Mouse (Mus musculus): Measurements from ENCODE around the gene Rpl9-ps1. TPM values are rescaled to one million over a fixed set of nuclear protein-coding genes. Genes with fewer than 3 reads are reported as not detected.

Rpl9-ps1 gene
- not detected in 2 replicates for polyA plus RNA-seq (2016; fragmentation: Nextera tagmentation; extraction: Ambion mirVana)

DNA sequence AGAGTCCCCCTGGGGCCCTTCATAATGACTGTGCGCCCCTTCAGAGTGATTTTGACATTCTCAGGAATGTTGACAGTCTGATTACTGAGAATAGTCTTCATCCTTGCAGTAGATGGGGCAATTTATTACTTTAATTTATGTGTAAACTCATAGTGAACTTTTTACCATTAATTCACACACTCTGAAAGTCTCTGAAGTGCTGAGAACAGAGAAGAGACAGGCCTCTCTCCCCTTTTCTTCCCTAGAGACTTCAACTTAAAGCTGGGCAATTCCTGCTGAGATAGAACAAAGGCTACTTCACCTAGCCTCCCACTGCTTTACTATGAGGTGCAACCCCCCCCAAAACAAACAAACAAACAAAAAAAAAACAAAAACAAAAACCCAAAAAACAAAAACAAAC lies at the start of gene Rpl9-ps1:
Rpl9-ps1 (minus strand) TSS at position 101 of the 400 bp plus-strand sequence.
- H3K27ac ChIP-seq, result no peak within 1 kb of the TSS
- no peak for DNase-seq (ENCODE audit: low spot score)
- no peaks in the 10 kb centered on the region for H3K27me3 ChIP-seq (ENCODE audit: insufficient read depth, poor library complexity, severe bottlenecking)
- no peaks in the 10 kb centered on the region for H3K4me1 ChIP-seq (replicated peaks)
- H3K9me3 ChIP-seq, result no peaks in the 10 kb centered on the region; the same call in 1 of the 2 replicates
- WGBS, result 89% methylated on average over 1 of the region's 1 CpGs
- H3K36me3 ChIP-seq, result no peaks in the 10 kb centered on the region
- no peak within 1 kb of the TSS for H3K4me3 ChIP-seq

DNA sequence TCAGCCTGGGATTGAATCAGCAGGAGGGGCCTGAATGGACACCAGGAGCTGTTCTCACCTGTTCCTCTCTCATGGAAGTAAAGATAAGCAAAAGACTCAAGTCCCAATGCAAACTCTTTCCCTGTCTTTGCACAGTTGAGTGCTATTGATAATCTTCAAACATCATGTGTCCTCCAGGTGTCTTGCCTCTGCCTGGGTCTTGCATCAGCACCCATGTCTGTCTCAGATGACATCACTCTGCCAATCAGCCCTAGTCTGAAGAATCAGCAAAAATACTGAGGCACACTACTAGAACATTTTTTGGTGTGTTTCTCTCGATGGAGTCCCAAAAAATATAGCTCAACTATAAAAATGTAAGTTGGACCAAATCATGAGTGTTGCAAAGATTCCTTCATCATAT lies 46.6 kb upstream of the Rpl9-ps1 start:
- Histone ChIP-seq H3K27ac (no peak overlapping the region), H3K36me3 (no peaks in the 10 kb centered on the region), H3K9me3 (no peaks in the 10 kb centered on the region), H3K4me1 (replicated peaks) (no peaks in the 10 kb centered on the region), H3K4me3 (no peak overlapping the region), H3K27me3 (ENCODE audit: insufficient read depth, poor library complexity, severe bottlenecking) (no peaks in the 10 kb centered on the region)
- DNase-seq (ENCODE audit: low spot score), result no peak
- 63% methylated on average over 1 of the region's 1 CpGs for WGBS

DNA sequence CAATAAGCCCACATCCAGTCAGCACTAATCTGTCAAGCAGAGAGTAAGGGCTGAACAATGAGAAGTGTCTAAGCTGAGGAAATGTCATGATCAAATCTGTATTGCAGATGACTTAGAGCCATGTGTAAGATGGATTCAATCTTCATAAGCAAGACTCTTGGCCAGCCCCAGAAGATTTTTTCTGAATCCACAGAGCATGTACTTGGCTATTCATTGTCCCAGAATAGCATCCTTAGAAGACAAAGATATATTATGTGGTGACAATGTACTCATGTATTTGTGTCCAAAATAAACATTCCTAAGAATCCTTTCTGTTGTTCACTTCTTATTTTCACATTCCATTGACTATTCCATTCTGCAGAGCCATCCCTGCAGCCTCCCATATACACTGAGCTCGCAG lies 44.5 kb upstream of the Rpl9-ps1 start:
- WGBS, result 83% methylated on average over 1 of the region's 1 CpGs
- H3K4me3 ChIP-seq, result no peak overlapping the region
- H3K9me3 ChIP-seq, result no peaks in the 10 kb centered on the region
- no peaks in the 10 kb centered on the region for H3K4me1 ChIP-seq (replicated peaks)
- no peaks in the 10 kb centered on the region for H3K27me3 ChIP-seq (ENCODE audit: insufficient read depth, poor library complexity, severe bottlenecking)
- DNase-seq (ENCODE audit: low spot score), result no peak
- H3K27ac ChIP-seq, result no peak overlapping the region
- H3K36me3 ChIP-seq, result no peaks in the 10 kb centered on the region

DNA sequence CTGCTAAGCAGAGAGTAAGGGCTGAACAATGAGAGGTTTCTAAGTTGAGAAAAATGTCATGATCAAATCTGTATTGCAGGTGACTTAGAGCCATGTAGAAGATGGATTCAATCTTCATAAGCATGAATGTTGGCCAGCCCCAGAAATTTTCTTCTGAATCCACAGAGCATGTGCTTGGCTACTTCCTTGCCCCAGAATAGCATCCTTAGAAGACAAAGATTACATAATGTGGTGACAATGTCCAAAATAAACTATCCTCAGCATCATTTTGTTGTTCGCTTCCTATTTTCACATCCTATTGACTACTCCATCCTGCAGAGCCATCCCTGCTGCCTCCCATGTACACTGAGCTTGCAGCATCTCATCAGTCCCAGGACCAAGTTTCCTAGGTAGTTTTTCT lies 30.2 kb upstream of the Rpl9-ps1 start:
- no peak overlapping the region for H3K4me3 ChIP-seq
- 86% methylated on average over 1 of the region's 1 CpGs for WGBS

DNA sequence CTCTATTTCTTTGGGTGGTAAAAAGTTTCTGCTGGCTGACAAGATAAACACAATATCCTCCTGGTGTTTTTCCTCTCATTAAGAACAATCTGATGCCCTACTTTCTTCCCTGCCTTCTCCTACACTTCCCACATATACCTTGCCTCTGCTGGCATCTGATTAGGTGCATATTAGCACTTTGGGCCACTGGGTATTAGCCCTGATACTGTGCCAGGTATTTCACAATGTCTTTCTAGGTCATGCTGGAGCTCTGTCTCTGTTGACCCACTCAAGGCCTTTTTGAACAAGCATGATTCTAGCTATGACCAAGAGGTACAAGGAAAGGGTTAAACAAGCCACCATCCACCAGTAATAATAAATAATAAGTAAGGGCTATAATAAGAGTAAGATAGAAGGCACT lies 26.3 kb upstream of the Rpl9-ps1 start:
- Histone ChIP-seq H3K9me3 (no peaks in the 10 kb centered on the region), H3K27ac (no peak overlapping the region), H3K27me3 (ENCODE audit: insufficient read depth, poor library complexity, severe bottlenecking) (no peaks in the 10 kb centered on the region), H3K4me1 (replicated peaks) (no peaks in the 10 kb centered on the region), H3K4me3 (no peak overlapping the region), H3K36me3 (no peaks in the 10 kb centered on the region)
- DNase-seq (ENCODE audit: low spot score), result no peak

More for the DNA sequence above, 30.2 kb upstream of the Rpl9-ps1 start:
- no peak overlapping the region for H3K27ac ChIP-seq
- H3K9me3 ChIP-seq, result no peaks in the 10 kb centered on the region
- no peaks in the 10 kb centered on the region for H3K4me1 ChIP-seq (replicated peaks)
- no peaks in the 10 kb centered on the region for H3K36me3 ChIP-seq
- no peaks in the 10 kb centered on the region for H3K27me3 ChIP-seq (ENCODE audit: insufficient read depth, poor library complexity, severe bottlenecking)
- DNase-seq (ENCODE audit: low spot score), result no peak

DNA sequence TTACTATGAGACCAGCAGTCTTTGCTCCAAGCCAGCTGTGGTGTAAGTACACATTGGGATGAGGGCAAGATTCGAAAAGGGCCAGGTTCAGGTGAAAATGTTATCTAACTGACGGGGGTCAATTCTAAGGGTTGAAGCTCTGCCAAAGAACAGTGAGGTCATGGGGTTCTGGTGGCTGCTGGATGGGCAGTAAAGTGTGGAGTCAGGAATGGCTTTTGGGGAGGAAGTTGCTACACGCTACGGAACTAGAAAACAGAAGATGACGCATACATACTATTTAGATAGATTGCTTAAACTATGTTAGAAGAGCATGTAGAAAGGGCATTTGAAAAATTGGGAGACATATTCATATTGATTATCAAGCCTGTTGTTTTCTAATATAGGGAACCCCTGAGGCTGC lies 18.1 kb upstream of the Rpl9-ps1 start:
- WGBS, result 86% methylated on average over 5 of the region's 5 CpGs
- no peaks in the 10 kb centered on the region for H3K36me3 ChIP-seq
- DNase-seq (ENCODE audit: low spot score), result no peak
- no peak overlapping the region for H3K4me3 ChIP-seq
- H3K27ac ChIP-seq, result no peak overlapping the region
- H3K4me1 ChIP-seq (replicated peaks), result no peaks in the 10 kb centered on the region
- no peaks in the 10 kb centered on the region for H3K9me3 ChIP-seq
- no peaks in the 10 kb centered on the region for H3K27me3 ChIP-seq (ENCODE audit: insufficient read depth, poor library complexity, severe bottlenecking)

DNA sequence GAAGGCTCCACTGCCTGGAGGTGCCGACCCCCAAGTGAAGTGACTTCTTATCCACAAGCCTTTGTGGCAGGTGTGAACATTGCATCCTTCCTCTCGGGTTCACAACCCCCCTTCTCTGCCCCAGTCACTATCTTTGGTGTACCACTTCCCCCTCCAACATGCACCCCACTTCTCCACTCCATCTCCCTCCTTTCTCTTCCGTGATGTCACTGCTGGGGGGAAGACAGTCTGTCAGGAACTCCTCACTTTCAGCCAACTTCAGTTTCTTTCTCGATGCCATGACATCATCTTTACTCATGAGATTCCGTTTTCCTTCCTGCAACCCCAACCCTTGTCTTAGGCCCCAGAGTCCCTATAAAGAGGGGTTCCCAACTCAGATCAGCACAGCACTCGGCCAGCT lies 16.8 kb upstream of the Rpl9-ps1 start, which contains the start of gene Ccl4:
Ccl4 (plus strand) TSS at position 381 of the 400 bp plus-strand sequence.
- 84% methylated on average over 6 of the region's 6 CpGs for WGBS
- H3K9me3 ChIP-seq, result no peaks in the 10 kb centered on the region
- no peak within 1 kb of the TSS for H3K27ac ChIP-seq
- no peaks in the 10 kb centered on the region for H3K4me1 ChIP-seq (replicated peaks)
- no peak for DNase-seq (ENCODE audit: low spot score)
- no peak within 1 kb of the TSS for H3K4me3 ChIP-seq
- no peaks in the 10 kb centered on the region for H3K27me3 ChIP-seq (ENCODE audit: insufficient read depth, poor library complexity, severe bottlenecking)
- H3K36me3 ChIP-seq, result no peaks in the 10 kb centered on the region

DNA sequence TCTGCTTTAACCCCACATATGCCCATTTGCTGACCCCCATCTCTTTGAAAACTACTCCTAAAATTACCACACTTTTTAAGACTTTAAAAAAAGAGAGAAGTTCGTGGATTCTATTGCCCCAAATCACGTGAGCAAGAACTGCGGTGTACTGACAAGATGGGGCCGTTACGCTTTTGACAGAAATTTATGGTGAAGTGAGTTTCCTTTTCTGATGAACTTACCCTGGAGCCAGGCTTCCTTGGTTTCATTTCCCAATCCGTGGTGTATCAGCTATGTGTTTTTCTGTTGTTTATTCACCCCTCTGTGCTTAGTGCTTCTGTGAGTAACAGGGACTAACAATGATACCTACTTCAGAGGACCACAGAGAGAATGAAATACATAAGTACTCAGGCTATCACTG lies 13.4 kb upstream of the Rpl9-ps1 start:
- H3K36me3 ChIP-seq, result no peaks in the 10 kb centered on the region

DNA sequence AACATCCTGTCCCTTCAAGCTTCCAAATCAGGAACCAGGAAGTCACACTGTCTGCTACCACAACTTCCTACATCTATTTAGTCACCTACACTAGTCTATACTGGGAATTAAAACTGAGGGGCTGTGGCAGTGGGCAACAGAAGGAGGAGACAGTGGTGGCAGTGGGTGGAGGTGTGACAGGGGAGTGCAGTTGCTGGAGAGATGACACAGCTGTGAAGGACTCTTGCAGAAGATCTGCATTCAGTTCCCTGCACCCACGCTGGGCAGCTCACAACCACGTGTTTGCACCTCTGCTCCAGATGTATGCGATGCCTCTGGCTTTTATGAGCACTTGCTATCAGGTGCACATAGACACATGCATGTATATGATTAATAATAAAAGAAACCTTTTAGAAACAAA lies 12.1 kb upstream of the Rpl9-ps1 start:
- WGBS, result 73% methylated on average over 3 of the region's 3 CpGs
- DNase-seq (ENCODE audit: low spot score), result no peak
- H3K4me1 ChIP-seq (replicated peaks), result no peaks in the 10 kb centered on the region
- no peak overlapping the region for H3K27ac ChIP-seq
- no peak overlapping the region for H3K4me3 ChIP-seq
- H3K36me3 ChIP-seq, result no peaks in the 10 kb centered on the region
- H3K9me3 ChIP-seq, result no peaks in the 10 kb centered on the region
- no peaks in the 10 kb centered on the region for H3K27me3 ChIP-seq (ENCODE audit: insufficient read depth, poor library complexity, severe bottlenecking)

More for the DNA sequence above, 13.4 kb upstream of the Rpl9-ps1 start:
- Histone ChIP-seq H3K27ac (no peak overlapping the region), H3K9me3 (no peaks in the 10 kb centered on the region), H3K4me3 (no peak overlapping the region), H3K27me3 (ENCODE audit: insufficient read depth, poor library complexity, severe bottlenecking) (no peaks in the 10 kb centered on the region), H3K4me1 (replicated peaks) (no peaks in the 10 kb centered on the region)
- no peak for DNase-seq (ENCODE audit: low spot score)
- WGBS, result 81% methylated on average over 6 of the region's 6 CpGs

DNA sequence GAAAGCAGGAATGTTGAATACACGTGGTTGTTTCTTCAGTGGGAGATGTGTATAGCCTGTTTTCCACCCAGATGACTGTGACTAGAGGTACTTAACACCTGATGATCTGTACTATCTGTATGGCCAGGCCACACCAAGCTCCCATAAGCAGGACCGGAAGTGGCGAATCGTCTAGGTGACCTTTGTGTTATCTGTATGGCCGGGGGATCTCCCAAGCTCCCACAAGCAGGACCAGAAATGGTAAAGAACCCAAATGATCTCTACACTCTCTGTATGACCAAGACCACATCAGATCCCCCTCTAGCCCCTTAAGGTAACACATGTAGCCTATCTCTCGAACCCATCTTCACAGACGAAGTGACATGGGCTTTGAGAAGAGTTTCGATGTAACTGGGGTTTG lies 9.2 kb upstream of the Rpl9-ps1 start:
- Histone ChIP-seq H3K27me3 (ENCODE audit: insufficient read depth, poor library complexity, severe bottlenecking) (no peaks in the 10 kb centered on the region), H3K9me3 (no peaks in the 10 kb centered on the region), H3K36me3 (no peaks in the 10 kb centered on the region), H3K4me3 (no peak overlapping the region), H3K4me1 (replicated peaks) (no peaks in the 10 kb centered on the region), H3K27ac (no peak overlapping the region)
- WGBS, result 88% methylated on average over 8 of the region's 8 CpGs
- DNase-seq (ENCODE audit: low spot score), result no peak

DNA sequence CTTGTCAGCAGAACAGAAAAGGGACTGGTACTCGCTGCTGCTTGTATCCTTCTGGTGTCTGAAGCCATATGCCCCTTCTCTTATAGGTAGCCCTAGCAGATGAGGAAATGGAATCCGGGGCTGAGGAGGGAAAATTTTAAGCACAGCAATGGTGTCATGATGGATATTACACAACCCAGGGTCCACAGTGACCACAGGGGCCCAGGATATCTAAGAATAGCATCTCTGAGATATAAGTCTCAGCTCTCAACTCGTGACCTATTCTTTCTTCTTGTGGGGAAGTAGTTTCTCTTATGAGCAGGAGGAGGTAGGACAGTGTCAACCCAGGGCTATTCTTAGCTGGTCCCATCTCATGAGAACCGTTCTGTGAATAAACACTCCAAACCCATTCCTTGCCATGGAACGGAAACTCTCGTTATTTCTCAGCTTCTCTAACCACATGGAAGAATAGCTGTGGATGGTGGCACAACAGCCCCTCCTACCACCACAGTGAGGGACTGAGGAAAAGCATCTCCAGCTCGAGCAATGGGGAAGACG lies 4.0 kb upstream of the Rpl9-ps1 start, which contains the start of gene Ccl3:
Ccl3 (minus strand) TSS at position 51 of the 537 bp plus-strand sequence.
- no peak within 1 kb of the TSS for H3K4me3 ChIP-seq
- H3K27ac ChIP-seq, result no peak within 1 kb of the TSS
- no peaks in the 10 kb centered on the region for H3K4me1 ChIP-seq (replicated peaks)
- no peaks in the 10 kb centered on the region; the same call in 1 of the 2 replicates for H3K9me3 ChIP-seq
- no peaks in the 10 kb centered on the region for H3K27me3 ChIP-seq (ENCODE audit: insufficient read depth, poor library complexity, severe bottlenecking)
- H3K36me3 ChIP-seq, result no peaks in the 10 kb centered on the region
- no peak for DNase-seq (ENCODE audit: low spot score)
- WGBS, result 83% methylated on average over 8 of the region's 8 CpGs

DNA sequence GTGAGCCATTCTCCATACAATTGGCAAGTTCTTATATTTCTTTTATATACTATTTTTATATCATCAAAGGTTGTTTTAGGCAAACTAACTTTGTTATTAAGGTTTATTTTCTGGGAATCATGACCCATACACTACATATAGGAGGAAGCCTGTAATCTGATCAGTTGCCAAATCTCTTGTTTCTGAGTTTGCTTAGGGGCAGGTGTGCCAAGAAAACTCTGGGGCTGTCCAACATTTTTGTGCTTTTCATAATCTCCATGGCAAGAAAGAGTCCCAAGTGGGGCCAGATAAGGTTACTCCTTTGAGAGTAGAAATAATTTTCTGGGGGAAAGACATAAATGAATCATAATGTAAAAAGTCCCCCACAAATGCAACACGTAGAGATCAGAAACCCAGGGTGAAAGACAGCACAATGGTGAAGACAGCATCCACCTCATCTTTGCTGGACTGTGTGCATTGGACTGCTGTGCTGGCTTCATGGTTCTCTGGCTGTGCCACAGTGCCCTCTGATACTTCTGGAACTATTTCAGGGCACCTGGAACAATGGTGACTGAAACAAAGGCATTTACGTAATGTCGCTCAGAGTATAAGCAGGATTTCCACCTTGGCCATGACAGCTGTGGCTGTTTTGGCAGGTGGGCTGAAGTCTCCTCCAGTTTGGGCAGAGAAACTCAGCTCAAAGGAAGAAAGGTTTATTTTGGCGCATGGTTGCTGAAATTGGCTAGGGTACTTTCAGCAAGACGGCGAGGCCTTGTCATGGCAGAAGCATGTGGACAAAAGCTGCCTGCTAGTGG lies 1.1 kb upstream of the Rpl9-ps1 start:
- Histone ChIP-seq H3K27ac (no peak overlapping the region), H3K4me1 (replicated peaks) (no peaks in the 10 kb centered on the region), H3K9me3 (no peaks in the 10 kb centered on the region; the same call in 1 of the 2 replicates), H3K4me3 (no peak overlapping the region), H3K36me3 (no peaks in the 10 kb centered on the region), H3K27me3 (ENCODE audit: insufficient read depth, poor library complexity, severe bottlenecking) (no peaks in the 10 kb centered on the region)
- no peak for DNase-seq (ENCODE audit: low spot score)
- 93% methylated on average over 6 of the region's 6 CpGs for WGBS

DNA sequence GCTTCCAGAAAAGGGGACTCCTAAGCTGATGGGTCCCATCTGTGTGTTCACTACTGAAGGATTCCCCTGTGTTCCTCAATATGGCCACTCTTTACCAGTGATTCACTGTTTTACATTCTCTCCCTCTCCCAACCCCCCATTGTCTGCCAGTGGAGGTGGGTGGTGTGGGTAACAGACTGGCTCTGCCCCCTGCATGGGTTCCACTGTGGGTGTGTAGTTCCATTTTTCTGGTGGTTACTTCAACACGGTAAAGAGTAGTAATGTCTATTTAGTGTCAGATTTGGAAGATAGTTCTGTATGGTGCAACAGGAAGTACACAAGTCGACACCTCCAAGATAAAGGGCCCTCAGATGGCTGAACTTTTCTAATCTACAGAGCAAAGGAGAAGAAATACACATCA lies 4.2 kb downstream of the Rpl9-ps1 start:
- no peak overlapping the region for H3K4me3 ChIP-seq
- no peaks in the 10 kb centered on the region for H3K36me3 ChIP-seq
- H3K4me1 ChIP-seq (replicated peaks), result 0 out of 2 replicates have a peak, but pooled peaks cover 2% of the 10 kb centered on the region
- H3K9me3 ChIP-seq, result no peaks in the 10 kb centered on the region; the same call in 1 of the 2 replicates
- H3K27me3 ChIP-seq (ENCODE audit: insufficient read depth, poor library complexity, severe bottlenecking), result no peaks in the 10 kb centered on the region
- DNase-seq (ENCODE audit: low spot score), result no peak
- H3K27ac ChIP-seq, result no peak overlapping the region
- 84% methylated on average over 2 of the region's 2 CpGs for WGBS

All from hindbrain, embryonic 10.5 days (tissue).